11 mouse cellular contexts compared by ENCODE assay signal in the genomic region with DNA sequence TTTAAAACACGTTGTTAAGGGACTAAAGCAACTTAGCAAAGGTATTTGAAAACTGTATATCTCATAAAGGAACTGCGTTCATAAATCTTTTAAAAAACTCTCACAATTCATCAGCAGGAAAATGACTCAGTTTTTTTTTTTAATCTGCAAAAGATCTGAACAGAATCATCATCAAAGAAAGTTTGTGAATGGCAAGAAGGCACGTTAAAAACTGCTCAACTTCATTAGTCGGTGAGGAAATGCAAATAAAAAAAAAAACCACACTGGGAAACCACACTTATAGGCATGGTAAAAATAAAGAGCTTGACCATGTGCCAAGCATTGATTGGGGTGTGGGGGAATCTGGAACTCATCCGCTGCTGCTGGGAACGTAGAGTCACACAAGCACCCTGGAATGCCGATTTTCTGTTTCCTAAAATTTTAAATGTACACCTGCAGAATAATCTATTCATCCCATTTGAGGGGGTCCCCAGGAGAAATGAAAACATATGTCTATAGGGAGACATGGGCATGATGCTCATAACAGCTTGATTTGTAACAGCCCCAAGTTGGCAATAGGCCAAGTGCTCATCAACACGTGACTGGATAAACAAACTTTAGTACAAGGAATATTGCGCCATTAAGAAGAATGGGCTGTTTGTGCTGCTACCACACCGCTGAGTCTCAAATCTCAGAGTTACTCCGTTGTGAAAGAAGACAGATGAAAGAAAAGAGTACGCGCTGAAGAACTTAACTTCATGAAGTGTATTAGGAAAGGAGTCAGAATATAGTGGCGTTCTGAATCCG. TPM values are rescaled to one million over a fixed set of nuclear protein-coding genes. Genes with fewer than 3 reads are reported as not detected.
DNase-seq lines count a peak whose midpoint lies in the region; ATAC-seq lines count a peak whose summit lies in the region.
"Had no signal": no experiment of that assay in that cellular context is flagged by ENCODE, and none has a peak within 500 bp of the region (broad histone marks: within the 10 kb centered on the region; RNA-seq: fewer than 3 reads in every experiment).

No protein-coding gene starts in this region.

- 0 out of 2 replicates have a peak, but pooled peaks have one; percentile 24 for ATAC-seq in neural tube, embryonic 15.5 days (ENCODE audit: low FRiP score)
- peak; percentile 59 for ATAC-seq in granulocyte monocyte progenitor cell, adult 5-6 weeks (replicated peaks; ENCODE audit: poor library complexity, severe bottlenecking)

- peak overlapping the region; percentile 19; the same call in 1 of the 2 replicates for H3K4me2 ChIP-seq in neural tube, embryonic 15.5 days
- H3K4me2 ChIP-seq: heart, embryonic 11.5 days had no signal

- no peaks in the 10 kb centered on the region for H3K9me3 ChIP-seq in neural tube, embryonic 15.5 days (replicated peaks)

- peak; percentile 4 for DNase-seq in heart, adult 11 months
- no peak for DNase-seq in heart, adult 9 months (ENCODE audit: low spot score in 2 of 2)
- DNase-seq in neural tube, embryonic 10.5 days (ENCODE audit: extremely low spot score, low spot score) = no peak
- peak; percentile 19 for DNase-seq in mesoderm, embryonic 11.5 days (ENCODE audit: low read depth, low spot score)
- DNase-seq in cerebellum, postnatal 4 days (ENCODE audit: low spot score in 2 of 2) = no peak
- DNase-seq in frontal cortex, postnatal 25 days (ENCODE audit: low spot score in 2 of 2) = no peak
- DNase-seq: kidney, adult 2 months; thymus, adult 18-20 months had no signal

- H3K4me3 ChIP-seq in neural tube, embryonic 15.5 days (replicated peaks) = no peak overlapping the region

- H3K9ac ChIP-seq in neural tube, embryonic 15.5 days (replicated peaks) = no peak overlapping the region

- WGBS in neural tube, embryonic 15.5 days = 52% methylated on average over 15 of the region's 15 CpGs

- H3K36me3 ChIP-seq in neural tube, embryonic 15.5 days = no peaks in the 10 kb centered on the region

- no peaks in the 10 kb centered on the region for H3K27me3 ChIP-seq in neural tube, embryonic 15.5 days (replicated peaks)

- H3K27ac ChIP-seq in neural tube, embryonic 15.5 days (replicated peaks) = no peak overlapping the region

- peaks cover 9% of the 10 kb centered on the region for H3K4me1 ChIP-seq in neural tube, embryonic 15.5 days

RNA-seq across cellular contexts. Expression of gene Irf2, which starts 43.1 kb away (rescaled TPM):
- polyA plus RNA-seq in neural tube, embryonic 15.5 days (2015; fragmentation: Nextera tagmentation; extraction: Ambion mirVana) = 10.2 and 18.6 TPM in 2 replicates
- total RNA-seq in granulocyte monocyte progenitor cell, adult 5-6 weeks (2014; fragmentation: Nextera tagmentation) = 48.8 and 67.9 TPM in 2 replicates
- 12.6 and 20.4 TPM in 2 replicates for total RNA-seq in granulocyte monocyte progenitor cell, adult 5-6 weeks (2017)

Comparison
In these comparisons a context has a peak if more than half of its experiments do, and no peak if none do; other contexts are left out.
1. DNase-seq: peak in heart, adult 11 months (single experiment) and mesoderm, embryonic 11.5 days (single experiment); none in heart, adult 9 months (0 of 2), neural tube, embryonic 10.5 days (single experiment), cerebellum, postnatal 4 days (0 of 2) and frontal cortex, postnatal 25 days (0 of 2).